Mouse (Mus musculus): Measurements from ENCODE around the gene Sdsl. TPM values are rescaled to one million over a fixed set of nuclear protein-coding genes. Genes with fewer than 3 reads are reported as not detected.

Gene Sdsl
- total RNA-seq, 2 experiments from 2014 or later: 61.7 to 63.9 TPM

GRCm38 (mm10) chr5:120431001-120431583 is 41.5 kb downstream of the Sdsl start:
- DNase-seq (ENCODE audit: low spot score in 2 of 2): no peak

- no peak for DNase-seq (ENCODE audit: low spot score in 2 of 2)
These were observed 42.9 kb downstream of the Sdsl start for GRCm38 (mm10) chr5:120429692-120430091.

- DNase-seq (ENCODE audit: low spot score in 2 of 2): no peak
These were observed 43.6 kb downstream of the Sdsl start for GRCm38 (mm10) chr5:120428990-120429389.

- DNase-seq (ENCODE audit: low spot score in 2 of 2): no peak
These were observed 44.3 kb downstream of the Sdsl start for GRCm38 (mm10) chr5:120428189-120428838.

GRCm38 (mm10) chr5:120427451-120427938 is 45.1 kb downstream of the Sdsl start:
- DNase-seq (ENCODE audit: low spot score in 2 of 2): no peak

- no peak for DNase-seq (ENCODE audit: low spot score in 2 of 2)
These were observed 46.0 kb downstream of the Sdsl start for GRCm38 (mm10) chr5:120426572-120426971.

- no peak for DNase-seq (ENCODE audit: low spot score in 2 of 2)
These were observed 46.9 kb downstream of the Sdsl start for GRCm38 (mm10) chr5:120425711-120426110.

- no peak for DNase-seq (ENCODE audit: low spot score in 2 of 2)
These were observed 48.0 kb downstream of the Sdsl start for GRCm38 (mm10) chr5:120424657-120425056.

GRCm38 (mm10) chr5:120424039-120424438 is 48.6 kb downstream of the Sdsl start:
- DNase-seq (ENCODE audit: low spot score in 2 of 2): peak; percentile 41 to 54

- no peak for DNase-seq (ENCODE audit: low spot score in 2 of 2)
These were observed 52.5 kb downstream of the Sdsl start for GRCm38 (mm10) chr5:120420106-120420505.

- no peak for DNase-seq (ENCODE audit: low spot score in 2 of 2)
These were observed 59.2 kb downstream of the Sdsl start for GRCm38 (mm10) chr5:120413436-120413835.

- DNase-seq (ENCODE audit: low spot score in 2 of 2): no peak
These were observed 62.9 kb downstream of the Sdsl start for GRCm38 (mm10) chr5:120409385-120410378.

GRCm38 (mm10) chr5:120408933-120409332 is 63.7 kb downstream of the Sdsl start:
- DNase-seq (ENCODE audit: low spot score in 2 of 2): no peak

Other genes starting within 250 kb of the Sdsl start
- not detected for gene Lhx5, start 41.1 kb downstream of the Sdsl start, total RNA-seq (2021)
- 1 to 10 TPM in 1 of 2 experiments, not detected in 1; 1.8 TPM for gene Sds, start 3.7 kb upstream of the Sdsl start, total RNA-seq (2021)
- gene Plbd2, start 30.8 kb upstream of the Sdsl start, total RNA-seq (2021): 10 to 100 TPM; 70.5 to 77.5 TPM
- gene Slc8b1, start 38.4 kb upstream of the Sdsl start, total RNA-seq (2021): 10 to 100 TPM; 29.6 to 31.7 TPM
- gene Tpcn1, start 115.9 kb upstream of the Sdsl start, total RNA-seq (2021): 10 to 100 TPM; 47.5 to 49.5 TPM
- 1 to 10 TPM; 1.2 to 1.5 TPM for gene Iqcd, start 116.2 kb upstream of the Sdsl start, total RNA-seq (2021)
- 10 to 100 TPM; 11.8 to 13.5 TPM for gene Rita1, start 139.8 kb upstream of the Sdsl start, total RNA-seq (2021)
- gene Ddx54, start 139.9 kb upstream of the Sdsl start, total RNA-seq (2021): 10 to 100 TPM; 47.6 to 51.4 TPM
- under 1 TPM; 0.56 to 0.78 TPM for gene Cfap73, start 161.4 kb upstream of the Sdsl start, total RNA-seq (2021)
- gene Rasal1, start 176.0 kb upstream of the Sdsl start, total RNA-seq (2021): 10 to 100 TPM; 10.7 to 15.8 TPM
- gene Dtx1, start 239.1 kb upstream of the Sdsl start, total RNA-seq (2021): 10 to 100 TPM; 13.7 to 17.2 TPM

All from adrenal gland, postnatal 4 days (tissue).